Mouse (Mus musculus) hindbrain, embryonic 10.5 days (tissue): ENCODE data around the gene Bnc2. TPM values are rescaled to one million over a fixed set of nuclear protein-coding genes. Genes with fewer than 3 reads are reported as not detected.

Source experiments
- DNase-seq: peaks from one replicate; pipeline ENCODE4 v3.0.0-alpha.2; 2017; ENCODE audit warnings: low spot score
- H3K27ac ChIP-seq: fragments of 300-500 bp; sonication (generic); 2 replicates; pipeline ENCODE4 v1.5.1; 2016; ENCODE audit warnings: mild to moderate bottlenecking, moderate library complexity
- H3K27me3 ChIP-seq: fragments of 300-500 bp; sonication (generic); 2 replicates; pipeline ENCODE4 v1.6.1; 2016; ENCODE audit warnings: mild to moderate bottlenecking; ENCODE audit not compliant: poor library complexity, insufficient read depth, severe bottlenecking
- H3K36me3 ChIP-seq: fragments of 300-500 bp; sonication (generic); 2 replicates; pipeline ENCODE4 v1.6.1; 2016; ENCODE audit warnings: mild to moderate bottlenecking, moderate library complexity
- H3K4me1 ChIP-seq: fragments of 300-500 bp; sonication (generic); replicated peaks from 2 replicates; pipeline ENCODE4 v1.6.1; 2016; ENCODE audit warnings: mild to moderate bottlenecking
- H3K4me3 ChIP-seq: fragments of 300-500 bp; sonication (generic); 2 replicates; pipeline ENCODE4 v1.5.1; 2016; ENCODE audit warnings: mild to moderate bottlenecking, moderate library complexity
- H3K9me3 ChIP-seq: fragments of 300-500 bp; sonication (generic); 2 replicates; pipeline ENCODE4 v1.6.1; 2016; ENCODE audit warnings: mild to moderate bottlenecking, moderate library complexity
- WGBS: fragments of 180-500 bp; shearing (Covaris S2); methylation state at CpG from one replicate; pipeline ENCODE4 v1.1.7; 2016; 5-methylcytosine and 5-hydroxymethylcytosine counted together
- polyA plus RNA-seq: library from polyadenylated mRNA; unstranded; fragments of >200 nt; fragmentation: Nextera tagmentation; extraction: Ambion mirVana; gene quantifications from 2 replicates; pipeline ENCODE4 v1.2.1, GENCODE M21; 2016

Bnc2 gene
- polyA plus RNA-seq, 1 experiment from 2014 or later = 5.2 TPM

DNA sequence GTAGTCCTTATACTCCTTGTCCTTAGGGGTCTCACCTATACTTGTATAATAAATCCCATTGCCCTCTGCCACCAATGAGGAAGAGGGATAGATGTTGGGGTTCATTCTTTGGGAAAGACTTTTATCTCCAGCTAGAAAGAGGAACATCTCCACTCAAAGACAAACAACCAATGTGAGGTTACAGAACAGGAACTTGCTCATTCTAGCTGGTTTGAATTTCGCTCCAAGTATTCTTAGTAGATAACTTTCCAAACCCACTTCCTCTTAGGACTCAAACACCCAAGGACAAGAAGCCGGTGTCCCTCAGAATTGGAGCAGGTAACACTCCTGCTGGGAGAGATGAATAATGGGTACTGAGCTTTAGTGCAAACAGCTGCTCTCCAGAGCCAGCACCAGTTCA lies 315.1 kb downstream of the Bnc2 start:
- H3K4me3 ChIP-seq = no peak overlapping the region
- WGBS = 90% methylated on average over 2 of the region's 2 CpGs
- H3K27ac ChIP-seq = no peak overlapping the region
- DNase-seq = no peak
- no peaks in the 10 kb centered on the region for H3K36me3 ChIP-seq
- H3K27me3 ChIP-seq = no peaks in the 10 kb centered on the region
- peaks cover 34% of the 10 kb centered on the region for H3K4me1 ChIP-seq
- H3K9me3 ChIP-seq = no peaks in the 10 kb centered on the region

DNA sequence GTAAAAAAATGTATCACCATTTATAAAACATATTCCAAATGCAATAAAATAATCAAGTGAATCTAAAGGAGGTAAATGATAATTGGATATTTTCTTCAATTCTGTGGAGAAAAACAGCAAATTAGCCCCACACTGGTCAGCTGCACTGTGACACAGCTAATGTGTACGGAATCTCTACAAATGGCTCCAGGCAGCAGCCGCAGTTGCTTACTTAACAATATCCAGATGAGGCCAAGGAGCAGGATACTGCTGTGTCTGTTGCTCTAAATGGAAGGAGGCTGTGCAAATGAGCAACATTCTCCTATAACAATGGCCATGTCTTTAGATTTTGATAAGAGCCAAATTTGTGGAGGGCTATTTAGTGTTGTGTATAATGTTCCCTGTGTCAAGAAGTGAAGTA lies 316.9 kb downstream of the Bnc2 start:
- Histone ChIP-seq H3K9me3 (no peaks in the 10 kb centered on the region), H3K27ac (no peak overlapping the region), H3K27me3 (no peaks in the 10 kb centered on the region), H3K4me1 (peaks cover 34% of the 10 kb centered on the region), H3K4me3 (no peak overlapping the region), H3K36me3 (no peaks in the 10 kb centered on the region)
- peak; percentile 22 for DNase-seq
- 44% methylated on average over 2 of the region's 2 CpGs for WGBS

DNA sequence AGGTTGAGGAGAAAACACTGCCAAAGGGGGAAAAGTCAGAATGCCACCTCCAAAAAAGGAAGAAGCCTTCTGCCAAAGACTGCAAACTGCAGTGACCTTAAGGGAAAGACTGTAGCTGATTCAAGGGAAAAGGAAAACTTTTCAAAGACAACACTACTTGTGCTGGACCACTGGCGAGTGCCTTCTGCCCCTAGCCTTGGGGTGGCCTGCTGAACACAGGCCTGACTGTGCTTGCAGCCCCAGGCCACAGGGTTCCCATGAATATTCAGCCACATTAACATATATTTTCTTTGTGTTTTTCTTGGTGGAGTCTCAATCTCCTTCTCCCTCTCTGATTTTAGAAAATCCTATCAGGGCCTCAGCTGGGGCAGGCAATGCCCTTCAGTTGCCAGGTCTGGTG lies 317.7 kb downstream of the Bnc2 start:
- H3K27ac ChIP-seq = peak overlapping the region; percentile 35; the same call in 1 of the 2 replicates

DNA sequence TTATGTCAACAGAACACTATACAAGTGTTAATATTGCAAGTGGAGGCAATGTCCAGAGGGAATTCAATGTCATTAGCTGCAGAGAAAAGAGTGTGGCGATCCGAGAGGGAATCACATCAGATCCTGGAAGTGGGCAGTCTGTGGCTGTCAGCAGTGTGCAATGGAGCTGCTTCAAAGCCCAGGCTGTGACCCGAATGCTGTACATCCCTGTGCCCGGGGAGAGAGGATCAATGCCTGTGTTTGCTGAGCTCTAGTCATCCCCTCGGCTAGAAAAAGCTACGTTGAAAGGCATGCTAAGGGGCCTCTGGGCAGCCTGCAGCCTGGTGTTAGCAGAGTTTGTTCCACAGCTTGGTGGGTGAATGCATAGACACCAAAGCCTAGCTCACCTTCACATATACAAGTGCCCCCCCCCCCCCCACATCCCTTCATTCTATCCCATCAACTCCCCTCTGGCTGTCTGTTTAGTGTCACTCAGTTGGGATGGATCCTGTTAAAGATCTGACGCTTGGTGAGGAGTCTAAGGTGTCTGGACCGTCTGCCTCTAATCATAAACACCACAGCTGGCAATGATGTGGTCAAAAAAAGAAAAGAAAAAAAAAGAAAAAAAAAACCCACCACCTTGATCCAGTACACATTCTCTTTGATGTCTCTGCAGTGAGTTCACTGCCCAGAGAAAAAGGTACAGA lies 318.5 kb downstream of the Bnc2 start:
- DNase-seq = peak; percentile 42
- WGBS = 15% methylated on average over 8 of the region's 8 CpGs
- no peaks in the 10 kb centered on the region for H3K9me3 ChIP-seq
- no peaks in the 10 kb centered on the region for H3K27me3 ChIP-seq
- no peaks in the 10 kb centered on the region for H3K36me3 ChIP-seq
- H3K4me1 ChIP-seq = peaks cover 27% of the 10 kb centered on the region
- H3K27ac ChIP-seq = peak overlapping the region; percentile 76
- no peak overlapping the region for H3K4me3 ChIP-seq

More for the DNA sequence above, 317.7 kb downstream of the Bnc2 start:
- WGBS = 14% methylated on average over 1 of the region's 1 CpGs
- H3K36me3 ChIP-seq = no peaks in the 10 kb centered on the region
- no peak overlapping the region for H3K4me3 ChIP-seq
- peaks cover 31% of the 10 kb centered on the region for H3K4me1 ChIP-seq
- peak; percentile 43 for DNase-seq
- H3K9me3 ChIP-seq = no peaks in the 10 kb centered on the region
- H3K27me3 ChIP-seq = no peaks in the 10 kb centered on the region

DNA sequence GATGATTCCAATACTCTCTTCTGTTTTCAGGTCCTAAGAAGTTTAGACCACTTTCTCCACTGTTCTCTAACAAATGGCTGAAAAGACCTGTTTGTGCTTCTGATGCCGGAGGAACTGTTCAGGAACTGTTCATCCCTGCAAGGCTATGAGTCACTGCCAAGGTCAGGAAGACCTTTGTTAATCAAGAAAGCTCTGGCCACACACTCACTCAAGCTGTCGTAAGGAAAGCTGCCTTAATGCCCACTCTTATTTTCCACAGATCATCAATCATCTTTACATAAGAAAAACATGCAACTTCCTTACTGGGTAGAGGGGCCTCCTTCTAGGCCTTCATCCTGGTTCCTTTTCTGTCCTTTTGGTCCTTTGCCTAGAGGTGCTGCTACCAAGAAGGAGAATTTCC lies 322.4 kb downstream of the Bnc2 start:
- WGBS = 74% methylated on average over 2 of the region's 2 CpGs
- DNase-seq = no peak
- peaks cover 16% of the 10 kb centered on the region for H3K4me1 ChIP-seq

DNA sequence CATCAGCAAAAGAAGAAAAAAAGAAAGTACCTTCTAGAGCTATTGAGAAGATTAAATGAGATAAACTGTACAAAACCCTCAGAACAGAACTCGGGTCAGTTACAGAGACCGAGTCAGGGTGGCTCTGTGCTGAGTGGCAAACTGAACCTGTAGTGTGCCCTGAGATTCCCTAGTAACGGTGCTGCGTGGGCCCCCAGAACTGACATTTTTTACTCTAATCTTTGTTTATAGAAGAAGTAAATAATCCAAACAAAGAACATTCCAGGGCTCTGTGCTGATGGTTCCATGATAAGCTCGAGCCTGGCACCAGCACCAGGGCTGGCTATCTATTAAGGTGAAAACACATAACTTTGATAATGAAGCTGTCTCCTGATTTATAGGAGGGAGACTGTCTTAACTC lies 325.5 kb downstream of the Bnc2 start:
- H3K36me3 ChIP-seq = no peaks in the 10 kb centered on the region
- H3K4me3 ChIP-seq = no peak overlapping the region
- no peak overlapping the region for H3K27ac ChIP-seq
- no peak for DNase-seq
- no peaks in the 10 kb centered on the region for H3K4me1 ChIP-seq
- no peaks in the 10 kb centered on the region for H3K9me3 ChIP-seq
- 65% methylated on average over 5 of the region's 5 CpGs for WGBS
- H3K27me3 ChIP-seq = no peaks in the 10 kb centered on the region

More for the DNA sequence above, 322.4 kb downstream of the Bnc2 start:
- H3K27me3 ChIP-seq = no peaks in the 10 kb centered on the region
- H3K4me3 ChIP-seq = no peak overlapping the region
- no peaks in the 10 kb centered on the region for H3K36me3 ChIP-seq
- H3K9me3 ChIP-seq = no peaks in the 10 kb centered on the region
- no peak overlapping the region for H3K27ac ChIP-seq

DNA sequence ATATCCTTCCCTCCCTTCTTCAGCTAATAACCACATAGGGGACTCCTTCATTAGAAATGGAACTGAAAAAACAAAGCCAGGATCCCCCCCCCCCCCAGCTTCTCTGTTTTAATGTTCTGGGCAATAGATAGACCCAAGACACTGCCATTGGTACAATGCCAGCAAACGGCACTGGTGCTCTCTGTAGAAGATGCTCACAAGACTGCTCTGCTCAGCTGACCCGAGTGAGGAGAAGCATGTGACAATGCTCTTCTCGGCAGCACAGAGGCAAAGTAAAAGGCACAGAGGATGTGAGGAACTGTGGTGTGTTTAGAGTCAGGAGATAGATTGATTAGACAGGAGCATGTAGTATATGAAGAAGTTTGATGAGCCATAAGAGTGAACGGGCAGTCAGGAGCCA lies 335.9 kb downstream of the Bnc2 start:
- no peaks in the 10 kb centered on the region for H3K27me3 ChIP-seq
- WGBS = 75% methylated on average over 4 of the region's 4 CpGs
- H3K4me1 ChIP-seq = no peaks in the 10 kb centered on the region
- H3K27ac ChIP-seq = no peak overlapping the region
- no peak overlapping the region for H3K4me3 ChIP-seq
- no peaks in the 10 kb centered on the region for H3K9me3 ChIP-seq
- no peak for DNase-seq
- H3K36me3 ChIP-seq = no peaks in the 10 kb centered on the region

DNA sequence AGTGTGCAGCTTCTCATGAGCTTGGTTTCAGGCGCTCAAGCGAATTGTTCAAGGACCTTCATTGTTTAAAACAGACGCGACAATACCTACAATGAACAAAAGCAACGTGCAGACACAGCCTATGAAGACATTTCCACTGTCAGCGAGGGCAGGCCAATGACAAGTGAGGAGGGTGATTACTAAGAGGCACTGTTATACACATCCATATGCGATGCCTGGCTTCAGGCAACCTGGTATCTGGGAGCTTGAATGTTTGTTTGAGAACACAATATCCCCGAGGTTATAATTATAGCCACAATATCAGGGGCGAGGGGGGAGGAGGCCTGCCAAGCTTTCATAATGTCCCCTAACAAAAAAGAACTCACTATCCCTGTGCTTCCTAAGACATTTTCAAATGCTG lies 343.1 kb downstream of the Bnc2 start:
- DNase-seq = no peak

DNA sequence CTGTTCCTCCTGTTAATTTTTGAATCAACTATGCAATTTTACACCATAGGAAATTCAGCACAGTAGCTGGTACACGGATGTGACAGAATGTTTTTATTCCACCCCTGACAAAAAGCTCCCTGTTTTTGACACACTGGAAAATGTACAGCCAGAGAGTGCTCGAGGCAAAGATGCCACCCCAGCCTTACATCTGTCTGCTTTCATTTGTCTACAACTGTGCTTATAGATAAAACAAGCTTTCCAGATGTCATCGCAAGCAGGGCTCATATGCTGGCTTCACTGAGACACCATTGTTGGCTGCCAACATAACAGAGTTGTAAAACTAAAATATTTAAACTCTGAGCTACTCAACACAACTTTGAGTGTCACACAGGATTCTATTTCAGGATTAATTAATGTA lies 343.6 kb downstream of the Bnc2 start:
- Histone ChIP-seq H3K9me3 (no peaks in the 10 kb centered on the region), H3K27me3 (no peaks in the 10 kb centered on the region), H3K4me1 (peaks cover 7% of the 10 kb centered on the region; the same call in 1 of the 2 replicates), H3K4me3 (no peak overlapping the region), H3K27ac (no peak overlapping the region), H3K36me3 (no peaks in the 10 kb centered on the region)
- 72% methylated on average over 3 of the region's 3 CpGs for WGBS
- no peak for DNase-seq

More for the DNA sequence above, 343.1 kb downstream of the Bnc2 start:
- WGBS = 66% methylated on average over 9 of the region's 9 CpGs
- no peaks in the 10 kb centered on the region for H3K9me3 ChIP-seq
- peaks cover 7% of the 10 kb centered on the region; the same call in 1 of the 2 replicates for H3K4me1 ChIP-seq
- no peak overlapping the region for H3K27ac ChIP-seq
- H3K4me3 ChIP-seq = no peak overlapping the region
- H3K27me3 ChIP-seq = no peaks in the 10 kb centered on the region
- no peaks in the 10 kb centered on the region for H3K36me3 ChIP-seq

DNA sequence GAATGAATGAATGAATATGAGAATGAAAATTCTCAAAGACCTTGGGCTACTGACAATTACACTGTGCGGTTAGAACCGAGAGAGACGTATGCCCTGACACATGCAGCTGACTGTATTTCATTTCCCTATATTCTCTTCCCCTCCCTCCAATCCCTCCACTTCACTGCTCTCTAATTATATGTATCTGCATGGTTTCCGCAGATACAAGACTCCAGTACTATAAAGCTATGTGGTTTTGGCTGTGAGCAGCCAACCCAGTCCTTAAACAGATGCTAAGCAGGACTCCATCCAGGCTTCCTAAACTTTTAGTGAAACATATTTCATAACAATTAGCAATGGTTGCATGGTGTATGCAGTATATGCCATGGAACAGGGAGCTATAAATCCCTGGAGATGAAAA lies 344.6 kb downstream of the Bnc2 start:
- Histone ChIP-seq H3K4me1 (peaks cover 7% of the 10 kb centered on the region; the same call in 1 of the 2 replicates), H3K4me3 (no peak overlapping the region), H3K27ac (no peak overlapping the region), H3K9me3 (no peaks in the 10 kb centered on the region), H3K36me3 (no peaks in the 10 kb centered on the region), H3K27me3 (no peaks in the 10 kb centered on the region)
- no peak for DNase-seq
- WGBS = 91% methylated on average over 4 of the region's 4 CpGs

DNA sequence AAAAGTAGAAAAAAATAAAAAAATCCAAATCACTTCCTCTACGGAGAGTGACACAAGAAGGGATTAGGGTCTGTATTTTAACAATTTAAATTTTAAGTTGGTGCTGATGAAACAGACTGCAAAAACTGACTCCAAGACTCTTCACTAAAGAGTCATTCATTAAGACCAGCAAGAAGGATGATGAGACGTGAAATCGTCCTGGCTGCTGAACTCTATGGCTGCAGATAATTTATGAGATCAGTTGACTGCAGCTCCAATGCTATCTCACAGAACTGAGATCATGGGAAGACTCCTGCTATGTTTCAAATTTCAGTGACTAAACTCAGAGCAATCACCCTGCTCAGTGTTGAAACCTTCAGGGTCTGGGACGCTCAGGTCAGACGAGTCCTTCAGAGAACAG lies 345.4 kb downstream of the Bnc2 start:
- no peak overlapping the region for H3K27ac ChIP-seq
- H3K9me3 ChIP-seq = no peaks in the 10 kb centered on the region
- H3K4me3 ChIP-seq = no peak overlapping the region
- no peak for DNase-seq
- 85% methylated on average over 5 of the region's 5 CpGs for WGBS
- H3K36me3 ChIP-seq = no peaks in the 10 kb centered on the region
- no peaks in the 10 kb centered on the region for H3K27me3 ChIP-seq
- H3K4me1 ChIP-seq = peaks cover 7% of the 10 kb centered on the region; the same call in 1 of the 2 replicates

DNA sequence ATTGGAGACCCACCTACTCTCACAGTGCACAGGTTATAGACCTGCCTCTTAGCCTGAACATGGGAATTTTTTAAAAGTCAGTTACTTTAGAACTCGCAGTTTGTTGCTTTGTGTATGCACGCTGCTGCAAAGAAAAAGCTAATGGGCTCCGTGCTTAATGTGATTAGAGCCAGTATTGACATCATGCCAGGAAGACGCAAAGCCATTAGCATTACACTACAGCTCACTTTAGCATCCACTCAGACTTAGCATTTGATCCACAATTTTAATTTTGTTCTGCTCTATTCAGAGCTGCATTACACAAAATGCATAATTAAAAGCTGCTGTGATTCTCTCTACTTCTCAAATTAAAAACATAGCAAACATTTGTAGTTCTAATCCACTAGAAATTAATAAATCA lies 350.7 kb downstream of the Bnc2 start:
- Histone ChIP-seq H3K4me1 (no peaks in the 10 kb centered on the region), H3K9me3 (no peaks in the 10 kb centered on the region), H3K36me3 (no peaks in the 10 kb centered on the region), H3K27me3 (no peaks in the 10 kb centered on the region), H3K4me3 (no peak overlapping the region), H3K27ac (no peak overlapping the region)
- WGBS = 67% methylated on average over 4 of the region's 4 CpGs
- DNase-seq = no peak

DNA sequence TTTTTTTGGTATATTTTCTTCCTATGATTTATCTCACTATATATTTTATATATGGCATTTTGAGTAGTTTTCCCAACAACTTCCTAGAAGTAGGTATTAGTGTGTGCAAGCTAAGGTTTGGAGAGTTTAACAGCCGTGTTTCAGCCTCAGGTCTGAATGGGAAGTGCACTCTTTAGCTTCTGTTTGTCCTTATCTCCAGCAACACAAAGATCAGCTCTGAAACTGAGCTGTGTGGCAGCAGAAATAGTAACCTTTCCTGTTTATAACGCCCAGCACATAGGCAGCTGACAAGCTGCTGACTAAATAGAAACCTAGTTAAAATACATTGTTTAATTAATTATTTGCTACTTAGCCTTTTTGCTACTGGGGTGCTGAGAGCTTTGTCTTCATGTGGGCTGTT lies 353.5 kb downstream of the Bnc2 start:
- Histone ChIP-seq H3K27ac (no peak overlapping the region), H3K4me1 (no peaks in the 10 kb centered on the region), H3K9me3 (no peaks in the 10 kb centered on the region), H3K27me3 (no peaks in the 10 kb centered on the region), H3K36me3 (no peaks in the 10 kb centered on the region), H3K4me3 (no peak overlapping the region)
- DNase-seq = no peak
- WGBS = 69% methylated on average over 2 of the region's 2 CpGs

DNA sequence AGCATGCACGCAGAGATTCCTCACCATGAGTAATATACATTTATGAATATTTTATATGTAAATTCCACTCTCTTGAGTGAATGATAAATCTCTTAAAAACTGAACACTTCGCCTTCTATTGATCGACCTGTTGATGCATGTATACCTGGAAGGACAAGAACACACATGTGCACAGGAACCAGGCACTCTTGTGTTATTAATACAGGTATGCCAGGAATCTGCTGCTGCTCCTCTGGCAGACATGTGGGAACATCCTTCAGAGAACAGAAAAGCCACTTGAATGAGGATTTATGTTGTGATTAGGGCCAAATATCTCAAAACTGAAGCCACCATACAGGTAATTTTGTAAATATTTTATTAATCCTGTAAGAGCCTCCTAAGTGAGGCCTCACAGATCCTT lies 357.7 kb downstream of the Bnc2 start:
- no peak overlapping the region for H3K27ac ChIP-seq
- 93% methylated on average over 3 of the region's 3 CpGs for WGBS
- H3K36me3 ChIP-seq = no peaks in the 10 kb centered on the region
- no peaks in the 10 kb centered on the region for H3K9me3 ChIP-seq
- no peaks in the 10 kb centered on the region for H3K4me1 ChIP-seq
- DNase-seq = no peak
- H3K27me3 ChIP-seq = no peaks in the 10 kb centered on the region
- H3K4me3 ChIP-seq = no peak overlapping the region
